In the genomic region with DNA sequence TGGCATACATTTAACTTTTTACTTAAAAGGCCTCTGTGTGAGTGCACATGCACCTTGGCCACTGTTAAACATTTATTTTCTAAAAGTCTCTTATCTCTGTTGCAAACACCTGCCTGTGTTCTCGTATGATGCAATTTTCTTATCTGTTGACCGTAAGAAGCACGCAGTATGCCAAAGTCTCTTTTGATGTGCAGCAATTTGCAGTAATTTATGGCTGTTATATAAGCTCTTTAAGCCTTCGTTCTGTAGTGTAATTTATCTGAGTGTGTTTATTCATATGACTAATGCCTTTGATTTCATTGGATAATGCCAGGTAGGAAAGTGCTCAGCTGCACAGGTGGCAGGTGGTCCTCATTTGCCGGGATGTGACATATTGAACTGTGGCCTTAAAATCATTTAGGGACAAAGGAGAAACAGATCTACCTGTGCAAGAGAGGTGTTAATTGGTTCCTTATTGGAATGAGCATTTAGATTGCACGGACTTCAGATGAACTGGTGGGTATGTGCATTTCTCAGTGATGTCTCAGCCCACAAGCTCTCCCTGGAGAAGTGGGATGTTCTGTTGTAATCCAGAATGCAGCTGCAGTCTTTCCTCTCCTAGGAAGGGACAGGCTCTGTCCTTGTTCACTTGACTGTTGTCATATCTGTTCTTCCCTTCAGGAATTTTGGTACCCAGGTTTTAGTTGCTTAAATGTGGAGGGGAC, we compare ENCODE assay signal across 23 mouse cellular contexts. TPM values are rescaled to one million over a fixed set of nuclear protein-coding genes. Genes with fewer than 3 reads are reported as not detected.
DNase-seq lines count a peak whose midpoint lies in the region; ATAC-seq and TF ChIP-seq lines count a peak whose summit lies in the region.
"Had no signal": no experiment of that assay in that cellular context is flagged by ENCODE, and none has a peak within 500 bp of the region (broad histone marks: within the 10 kb centered on the region; RNA-seq: fewer than 3 reads in every experiment).

No protein-coding gene starts in this region.

- H3K79me2 ChIP-seq in liver, adult 2 months (ENCODE audit: control insufficient read depth, insufficient read depth, low read length) = peaks cover 11% of the 10 kb centered on the region; the same call in 1 of the 2 replicates

- peak overlapping the region; percentile 97 for H3K27ac ChIP-seq in liver, adult 2 months (replicated peaks; ENCODE audit: insufficient read depth, low read depth, low read length)
- peak overlapping the region; percentile 4; the same call in 1 of the 2 replicates for H3K27ac ChIP-seq in intestine, embryonic 15.5 days
- peak overlapping the region; percentile 41; the same call in 1 of the 2 replicates for H3K27ac ChIP-seq in intestine, postnatal 0 days (ENCODE audit: low read depth, low read length)
- peak overlapping the region; percentile 67 for H3K27ac ChIP-seq in stomach, embryonic 16.5 days (ENCODE audit: low read length)
- H3K27ac ChIP-seq in embryonic facial prominence, embryonic 10.5 days (replicated peaks) = no peak overlapping the region
- H3K27ac ChIP-seq: embryonic facial prominence, embryonic 15.5 days; forebrain, embryonic 10.5 days; gastrocnemius, adult 2 months; heart, embryonic 10.5 days; hindbrain, embryonic 13.5 days had no signal

- peak overlapping the region; percentile 31; the same call in 1 of the 2 replicates for H3K9ac ChIP-seq in liver, adult 2 months (ENCODE audit: low read depth, low read length)
- H3K9ac ChIP-seq in intestine, embryonic 15.5 days = no peak overlapping the region
- H3K9ac ChIP-seq in intestine, postnatal 0 days (ENCODE audit: low read depth, low read length) = no peak overlapping the region
- H3K9ac ChIP-seq in stomach, embryonic 16.5 days (ENCODE audit: low read length) = no peak overlapping the region
- H3K9ac ChIP-seq: embryonic facial prominence, embryonic 15.5 days; hindbrain, embryonic 13.5 days had no signal

- peak; percentile 98 for DNase-seq in liver, adult 2 months (ENCODE audit: extremely low read depth, low read depth, low spot score)
- DNase-seq in liver = no peak
- DNase-seq in embryo, embryonic 10 days (ENCODE audit: low spot score) = no peak
- no peak for DNase-seq in adrenal gland, adult (ENCODE audit: inconsistent age in 2 of 2, low spot score in 1 of 2)
- no peak for DNase-seq in embryonic facial prominence, embryonic 10.5 days (ENCODE audit: low spot score)
- DNase-seq: adrenal gland, adult 8-10 months; cerebellum, adult 11 months; cerebellum, adult 9-11 months; cerebellum, postnatal 36 days; gastrocnemius, adult 2 months; gastrocnemius, postnatal 25 days; heart, adult 18-20 months; heart, postnatal 10 days had no signal

- no peaks in the 10 kb centered on the region for H3K9me3 ChIP-seq in intestine, embryonic 15.5 days
- H3K9me3 ChIP-seq in intestine, postnatal 0 days (ENCODE audit: control insufficient read depth) = no peaks in the 10 kb centered on the region
- H3K9me3 ChIP-seq in stomach, embryonic 16.5 days (replicated peaks; ENCODE audit: control insufficient read depth, low read length) = no peaks in the 10 kb centered on the region
- no peaks in the 10 kb centered on the region for H3K9me3 ChIP-seq in embryonic facial prominence, embryonic 10.5 days
- H3K9me3 ChIP-seq: embryonic facial prominence, embryonic 15.5 days; forebrain, embryonic 10.5 days; heart, embryonic 10.5 days; hindbrain, embryonic 13.5 days had no signal

- H3K27me3 ChIP-seq in liver, adult 2 months (ENCODE audit: control insufficient read depth, insufficient read depth, low read length) = no peaks in the 10 kb centered on the region
- no peaks in the 10 kb centered on the region for H3K27me3 ChIP-seq in intestine, embryonic 15.5 days (replicated peaks)
- H3K27me3 ChIP-seq in intestine, postnatal 0 days (replicated peaks; ENCODE audit: control insufficient read depth, insufficient read depth, low read length) = no peaks in the 10 kb centered on the region
- no peaks in the 10 kb centered on the region for H3K27me3 ChIP-seq in stomach, embryonic 16.5 days (ENCODE audit: control insufficient read depth, insufficient read depth, low read length)
- H3K27me3 ChIP-seq in embryonic facial prominence, embryonic 10.5 days (replicated peaks; ENCODE audit: low read depth, poor library complexity, severe bottlenecking) = no peaks in the 10 kb centered on the region
- H3K27me3 ChIP-seq: embryonic facial prominence, embryonic 15.5 days; hindbrain, embryonic 13.5 days had no signal

- H3K4me3 ChIP-seq in liver, adult 2 months (ENCODE audit: insufficient read depth, low read depth, low read length) = peak overlapping the region; percentile 10; the same call in 1 of the 2 replicates
- H3K4me3 ChIP-seq in intestine, embryonic 15.5 days (replicated peaks) = no peak overlapping the region
- no peak overlapping the region for H3K4me3 ChIP-seq in intestine, postnatal 0 days (ENCODE audit: low read depth, low read length)
- H3K4me3 ChIP-seq in stomach, embryonic 16.5 days (replicated peaks; ENCODE audit: low read length) = no peak overlapping the region
- H3K4me3 ChIP-seq in embryonic facial prominence, embryonic 10.5 days = no peak overlapping the region
- H3K4me3 ChIP-seq: embryonic facial prominence, embryonic 15.5 days; erythroblast, embryonic 14.5 days; forebrain, embryonic 10.5 days; gastrocnemius, adult 2 months; heart, embryonic 10.5 days; hindbrain, embryonic 13.5 days had no signal

- no peak for TF ChIP-seq CTCF in liver, adult 2 months (IDR thresholded peaks at IDR 0.05; ENCODE audit: low read depth, low read length)
- no peak for TF ChIP-seq CTCF in intestine, postnatal 0 days (IDR thresholded peaks at IDR 0.05; ENCODE audit: low read depth)

- WGBS in liver, adult 2 months = 23% methylated on average over 6 of the region's 6 CpGs
- 45% methylated on average over 6 of the region's 6 CpGs for WGBS in intestine, embryonic 15.5 days
- WGBS in intestine, postnatal 0 days = 37% methylated on average over 6 of the region's 6 CpGs
- WGBS in stomach, embryonic 16.5 days = 34% methylated on average over 6 of the region's 6 CpGs
- 86% methylated on average over 6 of the region's 6 CpGs for WGBS in embryonic facial prominence, embryonic 10.5 days

- H3K4me1 ChIP-seq in liver, adult 2 months (ENCODE audit: control insufficient read depth, insufficient read depth, low read length) = peaks cover 21% of the 10 kb centered on the region
- 0 out of 2 replicates have a peak, but pooled peaks cover 4% of the 10 kb centered on the region for H3K4me1 ChIP-seq in intestine, embryonic 15.5 days (replicated peaks)
- no peaks in the 10 kb centered on the region; the same call in 1 of the 2 replicates for H3K4me1 ChIP-seq in intestine, postnatal 0 days (replicated peaks; ENCODE audit: control insufficient read depth, insufficient read depth, low read length)
- no peaks in the 10 kb centered on the region; the same call in 1 of the 2 replicates for H3K4me1 ChIP-seq in stomach, embryonic 16.5 days (ENCODE audit: control insufficient read depth, insufficient read depth, low read length)
- no peaks in the 10 kb centered on the region for H3K4me1 ChIP-seq in embryonic facial prominence, embryonic 10.5 days
- H3K4me1 ChIP-seq: embryonic facial prominence, embryonic 15.5 days; forebrain, embryonic 10.5 days; heart, embryonic 10.5 days; hindbrain, embryonic 13.5 days had no signal

- 0 out of 2 replicates have a peak overlapping the region, but pooled peaks have one; percentile 18 for H3K4me2 ChIP-seq in intestine, embryonic 15.5 days (replicated peaks)
- H3K4me2 ChIP-seq in intestine, postnatal 0 days (replicated peaks; ENCODE audit: low read depth) = peak overlapping the region; percentile 24
- 0 out of 2 replicates have a peak overlapping the region, but pooled peaks have one; percentile 0 for H3K4me2 ChIP-seq in stomach, embryonic 16.5 days (ENCODE audit: low read depth, low read length)
- H3K4me2 ChIP-seq: embryonic facial prominence, embryonic 15.5 days; hindbrain, embryonic 13.5 days had no signal

- H3K36me3 ChIP-seq in liver, adult 2 months (ENCODE audit: control insufficient read depth, insufficient read depth, low read length) = peaks cover 31% of the 10 kb centered on the region
- H3K36me3 ChIP-seq in intestine, embryonic 15.5 days = no peaks in the 10 kb centered on the region
- peaks cover 14% of the 10 kb centered on the region for H3K36me3 ChIP-seq in intestine, postnatal 0 days (ENCODE audit: control insufficient read depth, insufficient read depth)
- H3K36me3 ChIP-seq in stomach, embryonic 16.5 days (ENCODE audit: control insufficient read depth, insufficient read depth, low read length) = no peaks in the 10 kb centered on the region
- H3K36me3 ChIP-seq in embryonic facial prominence, embryonic 10.5 days (replicated peaks) = peaks cover 7% of the 10 kb centered on the region
- H3K36me3 ChIP-seq: embryonic facial prominence, embryonic 15.5 days; heart, embryonic 10.5 days; hindbrain, embryonic 13.5 days had no signal

- TF ChIP-seq POLR2A in liver, adult 2 months (IDR thresholded peaks at IDR 0.05; ENCODE audit: extremely low read depth, insufficient read depth, low read length) = no peak

- peak; percentile 91 for ATAC-seq in intestine, embryonic 15.5 days
- ATAC-seq in intestine, postnatal 0 days = peak; percentile 92
- ATAC-seq in stomach, embryonic 16.5 days (ENCODE audit: insufficient read depth, low FRiP score) = peak; percentile 31
- ATAC-seq: forebrain, embryonic 14.5 days had no signal

RNA-seq across cellular contexts. Expression of a gene that starts 10.5 kb away (rescaled TPM):
- 23.6 and 29.2 TPM in 2 replicates for total RNA-seq in liver, adult 2 months (2014; rRNA removed)
- polyA plus RNA-seq in liver, adult 2 months (2012; rRNA removed) = 7.2 and 10.4 TPM in 2 replicates
- 15.3 and 16.7 TPM in 2 replicates for polyA plus RNA-seq in intestine, embryonic 15.5 days (2015; fragmentation: Nextera tagmentation; extraction: Ambion mirVana)
- polyA plus RNA-seq in intestine, postnatal 0 days (2015; fragmentation: Nextera tagmentation; extraction: Ambion mirVana) = 13.0 and 15.7 TPM in 2 replicates
- polyA plus RNA-seq in stomach, embryonic 16.5 days (2015; fragmentation: Nextera tagmentation; extraction: Ambion mirVana) = 10.4 and 12.2 TPM in 2 replicates
- 6.9 and 8.2 TPM in 2 replicates for polyA plus RNA-seq in embryonic facial prominence, embryonic 10.5 days (2016; fragmentation: Nextera tagmentation; extraction: Ambion mirVana)
- total RNA-seq: hematopoietic stem cell, adult 5-6 weeks had no signal

Comparison
In these comparisons a context has a peak if more than half of its experiments do, and no peak if none do; other contexts are left out.
1. ATAC-seq: peak in every context shown above with its lines; median percentile 92 in intestine, postnatal 0 days; 91 in intestine, embryonic 15.5 days; 31 in stomach, embryonic 16.5 days.